Mouse (Mus musculus) gastrocnemius, postnatal 14 days (tissue): ENCODE results near the gene Oaz2. TPM values are rescaled to one million over a fixed set of nuclear protein-coding genes. Genes with fewer than 3 reads are reported as not detected.

Source experiments
- DNase-seq: peaks from one replicate; pipeline ENCODE4 v3.0.0; 2021; ENCODE audit warnings: mixed read lengths
- intact Hi-C: fragments of 180-260 bp; cut with DNase I; formaldehyde crosslinking; loops from one replicate; pipeline ENCODE4 v1.15.1; 2025; ENCODE audit warnings: low total_unique reads
- total RNA-seq, 2 experiments: library from RNA; stranded (reverse); gene quantifications; 2 replicates each; pipeline ENCODE4 v1.2.3; 2021

Gene Oaz2
- total RNA-seq, 2 experiments from 2014 or later, result 258 to 262 TPM

DNA sequence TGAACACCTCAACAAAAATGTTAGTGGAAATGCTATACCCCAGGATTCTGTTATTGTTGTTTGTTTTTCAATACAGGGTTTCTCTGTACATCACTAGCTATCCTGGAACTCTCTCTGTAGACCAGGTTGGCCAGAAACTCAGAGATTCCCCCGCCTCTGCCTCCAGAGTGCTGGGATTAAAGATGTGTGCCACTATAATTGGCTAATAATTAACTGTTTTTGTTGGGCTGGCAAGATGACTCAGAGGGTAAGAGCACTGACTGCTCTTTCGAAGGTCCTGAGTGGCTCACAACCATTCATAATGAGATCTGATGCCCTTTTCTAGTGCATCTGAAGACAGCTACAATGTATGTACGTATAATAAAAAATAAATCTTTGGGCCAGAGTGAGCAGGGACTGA is 67.1 kb downstream of the Oaz2 start:
- DNase-seq, result no peak
- intact Hi-C loops, result no loop called here

Other genes with a start within 250 kb of the Oaz2 start
- not detected for gene Slc51b, start 245.0 kb upstream of the Oaz2 start, total RNA-seq
- gene Mtfmt, start 232.2 kb upstream of the Oaz2 start, total RNA-seq, result 1 to 10 TPM; 4.7 to 5.9 TPM
- gene Spg21, start 207.1 kb upstream of the Oaz2 start, total RNA-seq, result 10 to 100 TPM; 23.8 to 29.2 TPM
- gene Ankdd1a, start 147.8 kb upstream of the Oaz2 start, total RNA-seq, result not detected
- 10 to 100 TPM in 1 of 2 experiments, 1 to 10 TPM in 1; 8.3 to 10.7 TPM for gene Plekho2, start 88.0 kb upstream of the Oaz2 start, total RNA-seq
- gene Pif1, start 80.8 kb upstream of the Oaz2 start, total RNA-seq, result under 1 TPM; 0.44 to 0.57 TPM
- gene Rbpms2, start 38.4 kb upstream of the Oaz2 start, total RNA-seq, result 1 to 10 TPM; 2.2 to 2.6 TPM
- 10 to 100 TPM; 15.8 to 18.8 TPM for gene Zfp609, start 159.6 kb downstream of the Oaz2 start, total RNA-seq
- 1 to 10 TPM; 4.0 to 4.3 TPM for gene Pclaf, start 222.2 kb downstream of the Oaz2 start, total RNA-seq
- gene Trip4, start 240.8 kb downstream of the Oaz2 start, total RNA-seq, result 10 to 100 TPM; 14.9 to 15.6 TPM
- 1 to 10 TPM; 6.1 to 7.4 TPM for gene Csnk1g1, start 240.9 kb downstream of the Oaz2 start, total RNA-seq